Mouse (Mus musculus) forelimb bud, embryonic 11.5 days (tissue): ENCODE measurements at regions not wholly inside any gene's neighbourhood (a gene's known extent, or its start where the extent isn't known, plus 50 kb on each side); places are given as distances from the start of the nearest gene placed in this dataset.

Source experiments
- DNase-seq: peaks from one replicate; pipeline ENCODE4 v3.0.0-alpha.2; 2012; ENCODE audit warnings: low read depth, low spot score

- DNase-seq, result no peak
Measured at GRCm38 (mm10) chr16:97686561-97686960, 75.6 kb upstream of the Tmprss2 start.

- no peak for DNase-seq
Measured at GRCm38 (mm10) chr16:97685603-97686285, 74.7 kb upstream of the Tmprss2 start.

DNA sequence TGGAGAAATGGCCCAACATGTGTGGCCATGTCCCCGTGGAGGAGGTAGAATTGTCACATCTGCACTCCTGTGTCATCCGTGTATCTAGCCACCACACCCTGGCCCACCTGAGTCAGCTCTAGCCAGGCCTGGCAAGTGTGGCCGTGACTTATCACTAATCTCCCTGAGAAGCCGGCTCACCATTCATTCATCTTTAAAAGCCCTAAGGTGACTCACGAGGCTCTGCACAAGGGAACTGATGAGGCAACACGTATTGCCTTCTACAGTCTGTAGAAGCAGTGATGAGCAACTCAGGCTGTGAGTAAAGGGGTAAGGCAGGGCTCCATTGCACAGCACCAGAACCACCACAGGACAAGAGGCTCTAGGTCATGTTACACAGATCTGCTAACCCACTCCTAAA is 70.2 kb upstream of the Tmprss2 start:
- DNase-seq, result no peak

DNA sequence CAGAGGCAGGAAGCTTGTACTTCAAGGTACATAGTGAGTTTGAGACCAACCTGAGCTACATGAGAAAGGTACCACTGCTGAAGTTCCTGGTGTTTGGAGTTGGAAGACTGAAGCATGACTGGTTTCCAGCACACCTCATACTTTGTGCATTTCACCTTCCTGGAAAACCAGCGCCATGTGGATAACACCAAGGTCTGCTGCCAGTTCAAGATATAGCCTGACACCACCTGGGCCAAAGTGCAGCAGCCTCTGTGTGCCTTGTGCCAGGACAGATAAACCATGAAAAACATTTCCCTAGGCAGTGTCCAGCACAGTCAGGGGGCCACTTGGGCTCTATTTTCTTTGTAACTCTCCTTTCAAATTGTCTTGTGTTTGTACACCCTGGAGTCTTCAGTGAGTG is 68.8 kb upstream of the Tmprss2 start:
- DNase-seq, result no peak

GRCm38 (mm10) chr16:97679252-97679651 is 68.3 kb upstream of the Tmprss2 start:
- DNase-seq, result no peak

GRCm38 (mm10) chr16:97677621-97678020 is 66.6 kb upstream of the Tmprss2 start:
- DNase-seq, result no peak

GRCm38 (mm10) chr16:97673576-97673975 is 62.6 kb upstream of the Tmprss2 start:
- no peak for DNase-seq

DNA sequence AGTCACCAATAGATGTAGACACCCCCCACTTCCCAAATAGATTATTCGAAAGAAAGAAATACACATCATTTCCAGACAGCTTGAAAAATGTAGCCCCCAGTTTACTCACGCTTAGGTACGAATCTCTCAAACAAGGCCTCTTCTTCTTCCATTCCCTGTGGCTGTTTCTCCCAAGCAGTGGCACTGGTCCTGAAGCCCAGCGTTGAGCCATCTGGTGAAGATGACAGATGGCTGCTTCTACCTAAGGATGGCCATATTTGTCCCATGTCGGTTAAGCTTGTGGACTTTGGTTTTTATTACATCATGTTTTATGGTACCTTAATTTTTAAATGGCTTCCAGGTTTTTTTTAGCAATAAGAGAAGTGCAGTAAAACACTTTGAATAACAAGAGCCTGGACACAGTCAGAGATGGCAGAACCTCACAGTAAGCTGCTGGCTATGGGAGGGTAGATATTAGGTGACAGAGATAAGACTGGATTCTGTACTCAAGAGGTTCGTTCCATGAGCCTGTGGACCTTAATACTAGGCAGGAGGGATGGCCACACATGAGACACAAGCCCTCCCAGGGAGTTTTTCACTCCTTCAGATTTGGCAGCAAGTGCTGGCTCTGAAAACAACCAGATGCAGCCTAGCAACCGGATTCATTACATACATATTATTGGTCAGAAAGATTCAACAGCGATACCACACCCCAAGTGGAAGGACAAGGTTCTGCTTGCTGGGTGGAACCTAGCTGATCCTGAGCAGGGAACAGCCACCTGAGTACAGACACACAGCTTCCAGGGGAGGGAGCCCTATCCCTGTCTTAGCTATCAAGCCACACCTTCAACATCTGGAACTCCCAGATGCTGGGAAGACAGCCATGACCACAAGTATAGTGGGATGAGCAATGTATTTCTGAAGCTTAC is 59.4 kb upstream of the Tmprss2 start:
- peak; percentile 10 for DNase-seq

DNA sequence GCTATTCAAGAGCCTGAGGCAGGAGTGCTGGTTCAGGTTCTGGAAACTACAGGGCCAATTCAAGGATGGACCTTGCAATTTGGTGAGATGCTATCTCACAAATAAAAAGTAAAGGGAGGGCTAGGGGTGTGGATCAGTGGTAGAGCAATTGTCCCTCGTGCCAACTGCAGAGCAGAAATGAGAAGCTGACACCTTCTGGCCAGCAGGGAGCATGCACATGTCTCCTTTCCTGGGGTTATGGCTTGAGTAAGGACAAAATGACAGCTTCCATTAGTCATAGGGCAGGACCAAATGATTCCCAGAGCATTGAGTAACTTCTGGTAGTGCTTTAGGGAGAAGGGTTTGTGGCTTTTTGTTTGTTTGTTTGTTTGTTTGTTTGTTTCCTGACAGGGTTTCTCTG is 56.5 kb upstream of the Tmprss2 start:
- DNase-seq, result no peak

DNA sequence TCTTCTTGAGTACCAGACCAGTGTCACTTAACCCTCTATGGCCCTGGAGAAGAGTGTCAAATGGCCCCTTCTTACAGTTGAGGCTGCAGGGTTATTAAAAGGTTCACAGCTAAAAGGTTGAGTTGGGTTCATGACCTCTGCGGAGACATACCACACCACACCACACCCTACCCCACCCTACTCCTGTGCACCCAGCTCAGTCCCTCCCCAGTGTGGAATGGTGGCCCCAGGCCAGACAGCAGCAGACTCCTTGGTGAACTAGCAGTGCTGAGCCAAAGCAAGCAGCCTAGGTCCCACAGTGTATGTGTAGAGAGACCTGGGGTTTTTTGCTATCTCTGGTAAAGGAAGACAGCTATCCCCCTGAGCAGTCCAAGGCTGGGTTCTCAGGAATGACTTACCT is 54.5 kb upstream of the Tmprss2 start:
- no peak for DNase-seq
